Mouse (Mus musculus) liver, embryonic 14.5 days (tissue): ENCODE results near the gene Iqcj.

Experiments
- CTCF ChIP-seq: IDR thresholded peaks from 2 replicates; pipeline ENCODE4 v1.5.1; 2016; ENCODE audit warnings: antibody characterized with exemption, low read depth, control low read depth
- EP300 ChIP-seq: IDR thresholded peaks from 2 replicates; pipeline ENCODE4 v1.6.1; 2016; ENCODE audit warnings: antibody characterized with exemption, low read depth

DNA sequence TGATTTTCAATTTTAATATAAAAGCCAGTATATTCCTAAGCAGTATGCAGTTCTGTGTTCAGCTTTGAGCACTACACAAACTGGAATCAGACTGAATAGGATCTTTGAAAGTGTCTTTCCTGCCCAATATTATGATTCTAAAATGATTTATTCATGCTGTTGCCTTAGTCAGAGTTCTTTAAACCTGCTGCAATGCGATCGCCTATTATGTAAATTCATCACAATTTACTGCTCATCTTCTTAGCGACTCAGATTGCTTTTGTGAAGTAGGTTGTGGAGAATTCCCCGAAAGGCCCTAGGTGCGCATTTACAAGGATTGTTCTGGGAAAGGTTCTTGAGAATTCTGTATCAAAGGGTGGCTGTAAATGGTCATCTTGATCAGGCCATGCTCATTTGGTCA lies 39.6 kb upstream of the Iqcj start:
- TF ChIP-seq CTCF (no peak), EP300 (no peak)
